Mouse (Mus musculus): ENCODE results near the gene Dnajc22.

- TF ChIP-seq CTCF (IDR thresholded peaks at IDR 0.05; ENCODE audit: low read depth) (no peak), EP300 (IDR thresholded peaks at IDR 0.05; ENCODE audit: low read depth) (no peak)
These were observed 18.9 kb upstream of the Dnajc22 start, which contains the start of gene Troap for GRCm38 (mm10) chr15:99074019-99074599.

Data from heart, postnatal 0 days (tissue).